Mouse (Mus musculus): ENCODE results near the gene Zbtb32. TPM values are rescaled to one million over a fixed set of nuclear protein-coding genes. Genes with fewer than 3 reads are reported as not detected.

Zbtb32 gene
- 1 to 10 TPM in 1 of 2 experiments, under 1 TPM in 1; 0.66 to 3.2 TPM for total RNA-seq (2023)

DNA sequence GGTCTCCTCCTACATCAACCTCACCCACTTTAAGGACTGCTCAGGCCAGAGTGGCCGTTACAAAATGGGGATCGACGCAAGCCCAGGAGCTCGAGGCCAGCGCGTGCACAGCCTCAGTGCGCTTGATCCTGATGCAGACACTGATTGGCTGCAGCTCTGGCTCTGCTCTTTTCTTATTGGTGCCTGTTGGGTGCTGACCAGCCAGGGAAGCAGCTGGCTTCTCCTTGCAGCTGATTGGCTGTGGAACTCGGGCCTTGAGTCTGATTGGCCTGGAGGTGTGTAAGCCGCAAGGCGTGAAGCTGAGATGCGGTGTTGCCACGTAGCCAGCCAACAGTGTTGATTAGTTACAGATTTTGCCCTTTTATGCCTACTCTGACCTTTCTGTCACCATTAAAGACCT, at the start of gene Zbtb32:
TSS of gene Zbtb32 (minus strand) at position 124 of the 400 bp plus-strand sequence.

DNA sequence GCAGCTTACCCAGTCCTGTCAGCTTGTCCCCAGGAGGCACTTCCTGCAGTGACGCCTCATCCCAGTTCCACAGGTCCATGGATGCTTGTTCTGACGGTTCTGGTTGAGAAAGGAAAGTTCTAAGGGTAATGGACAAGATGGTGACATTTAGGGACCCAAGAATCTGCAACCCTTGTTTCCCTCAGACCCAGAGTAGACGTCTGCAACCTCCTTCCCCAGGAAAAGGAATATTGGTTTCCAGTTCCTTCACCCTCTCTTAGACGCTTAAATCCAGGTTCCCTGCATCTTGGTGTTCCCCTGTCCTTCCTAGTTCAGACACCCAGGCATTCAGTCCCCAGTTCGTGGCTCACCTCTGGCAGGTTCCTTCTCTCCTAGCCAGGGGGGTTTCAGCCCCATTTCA, 37.0 kb upstream of the Zbtb32 start, which contains the start of gene Etv2:
TSS of gene Etv2 (minus strand) at position 101 of the 400 bp plus-strand sequence.

DNA sequence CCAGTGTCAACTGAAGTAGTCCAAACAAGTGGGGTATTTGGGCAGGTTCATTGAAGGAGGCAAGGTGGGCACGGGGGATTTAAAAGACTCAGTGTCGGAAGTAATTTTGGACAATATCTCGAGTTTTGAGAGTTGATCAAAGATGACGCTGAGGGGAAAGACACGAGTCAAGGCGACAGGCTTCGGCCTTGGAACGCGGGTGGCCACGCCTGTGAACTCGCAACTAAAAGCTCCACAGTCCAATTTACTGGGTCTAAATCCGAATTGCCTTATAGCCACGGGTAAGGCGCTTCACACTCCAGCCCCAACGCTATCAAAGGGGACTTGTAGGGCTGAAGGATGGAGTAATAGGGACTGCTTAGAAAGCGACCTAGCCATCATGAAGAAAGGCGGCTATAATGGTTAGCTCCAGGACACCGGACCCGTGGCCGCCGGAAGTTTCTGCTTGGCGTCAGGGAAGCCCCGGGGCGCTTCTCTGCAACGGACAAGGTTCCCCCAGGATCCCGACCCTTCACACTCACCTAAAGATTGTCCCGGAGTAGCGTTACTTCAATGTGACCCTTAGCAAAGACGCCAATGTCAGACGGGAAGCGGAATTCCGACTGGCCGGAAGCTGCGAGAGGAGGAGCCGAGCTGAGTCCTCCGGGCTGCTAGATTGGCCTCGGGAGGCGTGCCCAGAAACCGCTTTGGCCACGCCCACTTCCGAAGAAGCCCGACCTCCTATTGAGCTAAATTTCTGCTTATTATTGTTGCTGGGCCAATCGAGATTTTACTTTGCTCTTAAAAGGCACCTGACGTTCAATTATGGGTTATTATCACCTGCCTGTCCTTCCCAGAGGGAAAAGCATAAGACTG, 27.0 kb upstream of the Zbtb32 start, which contains the start of gene Cox6b1:
TSS of gene Cox6b1 (minus strand) at position 622 of the 855 bp plus-strand sequence.

DNA sequence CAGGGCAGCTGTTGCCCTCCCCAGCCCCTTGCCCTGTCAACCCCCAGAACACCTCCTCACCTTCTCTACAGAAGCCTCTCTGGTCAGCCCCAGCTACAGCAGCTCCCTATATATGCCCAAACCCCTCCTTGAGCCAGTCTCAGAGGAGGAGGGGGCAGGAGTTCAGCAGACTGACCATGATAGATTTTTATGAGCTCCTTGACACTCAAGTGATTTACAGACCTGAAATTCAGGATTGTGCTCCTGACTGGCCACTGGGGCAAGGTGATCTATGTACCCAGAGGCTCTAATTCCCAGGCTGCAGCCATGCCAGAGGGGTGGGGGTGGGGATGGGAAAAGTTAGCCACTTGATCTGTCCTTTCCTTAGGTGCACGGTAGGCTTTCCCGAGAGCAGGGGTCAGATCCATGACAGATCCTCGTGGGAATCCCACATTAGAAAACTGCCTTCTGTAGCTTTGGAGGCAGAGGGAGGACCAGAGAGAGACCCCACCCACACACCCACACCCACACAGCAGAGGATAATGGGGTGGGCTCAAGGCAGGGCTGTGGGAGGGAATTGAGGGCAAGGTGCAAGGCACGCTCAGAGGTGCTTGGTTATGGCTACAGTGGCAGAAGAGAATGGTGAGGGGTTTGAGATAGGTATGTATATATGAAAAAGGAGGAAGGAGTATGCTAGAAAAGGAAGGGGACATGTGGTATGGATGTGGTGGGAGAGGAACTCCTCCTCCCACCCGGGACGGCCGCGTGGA, 14.1 kb upstream of the Zbtb32 start, which contains the start of gene Upk1a:
TSS of gene Upk1a (minus strand) at position 194 of the 749 bp plus-strand sequence.

DNA sequence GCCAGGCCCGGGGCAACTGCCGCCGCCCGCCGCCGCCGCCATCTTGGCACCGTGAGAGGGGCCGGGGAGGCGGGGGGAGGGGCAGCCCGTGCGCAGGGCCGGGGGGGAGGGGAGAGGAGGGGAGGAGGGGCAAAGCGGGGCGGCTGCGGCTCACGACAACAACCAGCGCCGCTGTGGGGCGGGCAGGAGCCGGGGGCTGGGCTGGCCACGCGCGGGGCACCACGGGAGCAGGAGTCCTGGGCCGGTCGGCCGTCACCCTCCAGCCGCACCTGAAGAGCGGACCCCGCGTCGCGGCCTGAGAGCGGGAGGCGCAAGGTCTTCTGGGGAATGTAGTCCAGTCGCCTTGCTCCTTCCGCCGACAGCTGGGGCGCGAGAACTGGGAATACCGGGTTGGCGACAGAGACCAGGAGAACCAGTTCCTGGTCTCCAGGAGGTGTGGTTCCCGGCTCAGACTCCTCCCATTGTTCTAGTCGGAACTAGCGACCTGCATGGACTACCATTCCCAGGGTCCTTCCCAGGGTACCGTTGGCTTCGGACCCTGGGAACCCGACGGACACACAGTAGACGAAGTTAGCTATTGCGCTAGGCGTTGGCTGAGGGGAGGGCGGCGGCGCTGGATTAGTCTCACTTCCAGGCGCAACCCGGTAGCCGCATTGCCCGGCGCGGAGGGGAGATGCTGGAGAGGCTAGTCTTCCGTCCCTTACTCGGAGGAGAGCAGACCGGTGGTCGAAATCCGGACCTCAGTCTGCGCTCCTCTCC, 9.9 kb downstream of the Zbtb32 start, which contains the start of gene Kmt2b:
TSS of gene Kmt2b (minus strand) at position 51 of the 759 bp plus-strand sequence.

DNA sequence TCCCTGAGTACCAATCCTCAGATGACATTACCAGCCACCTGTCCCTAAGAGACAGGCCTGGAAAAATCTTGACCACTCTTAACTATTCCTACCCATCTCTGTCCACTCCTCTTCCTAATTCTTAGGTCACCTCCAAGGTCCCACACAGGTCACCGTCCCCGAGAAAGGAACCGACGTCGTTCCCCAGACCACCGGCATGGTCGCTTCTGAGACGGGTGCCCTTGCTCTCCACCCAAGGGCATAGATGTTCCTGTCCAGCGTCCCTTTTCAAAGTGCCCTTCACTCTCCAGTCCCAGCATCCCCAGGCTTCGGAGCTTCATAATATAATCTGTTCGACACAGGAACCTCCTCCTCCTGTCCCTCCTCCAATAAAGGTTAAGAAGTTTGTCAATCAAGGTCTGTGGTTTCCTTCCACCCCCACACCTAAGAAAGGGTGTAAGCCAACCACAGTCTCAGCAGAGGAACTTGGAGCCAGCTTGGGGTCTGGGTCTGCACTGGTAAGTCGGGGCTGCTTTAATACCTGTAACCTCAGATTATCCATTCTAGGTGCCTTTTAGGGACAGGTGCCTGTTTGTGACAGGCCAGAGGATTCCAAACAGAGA, 33.6 kb downstream of the Zbtb32 start, which contains the start of gene Igflr1:
TSS of gene Igflr1 (plus strand) at position 458 of the 602 bp plus-strand sequence.

DNA sequence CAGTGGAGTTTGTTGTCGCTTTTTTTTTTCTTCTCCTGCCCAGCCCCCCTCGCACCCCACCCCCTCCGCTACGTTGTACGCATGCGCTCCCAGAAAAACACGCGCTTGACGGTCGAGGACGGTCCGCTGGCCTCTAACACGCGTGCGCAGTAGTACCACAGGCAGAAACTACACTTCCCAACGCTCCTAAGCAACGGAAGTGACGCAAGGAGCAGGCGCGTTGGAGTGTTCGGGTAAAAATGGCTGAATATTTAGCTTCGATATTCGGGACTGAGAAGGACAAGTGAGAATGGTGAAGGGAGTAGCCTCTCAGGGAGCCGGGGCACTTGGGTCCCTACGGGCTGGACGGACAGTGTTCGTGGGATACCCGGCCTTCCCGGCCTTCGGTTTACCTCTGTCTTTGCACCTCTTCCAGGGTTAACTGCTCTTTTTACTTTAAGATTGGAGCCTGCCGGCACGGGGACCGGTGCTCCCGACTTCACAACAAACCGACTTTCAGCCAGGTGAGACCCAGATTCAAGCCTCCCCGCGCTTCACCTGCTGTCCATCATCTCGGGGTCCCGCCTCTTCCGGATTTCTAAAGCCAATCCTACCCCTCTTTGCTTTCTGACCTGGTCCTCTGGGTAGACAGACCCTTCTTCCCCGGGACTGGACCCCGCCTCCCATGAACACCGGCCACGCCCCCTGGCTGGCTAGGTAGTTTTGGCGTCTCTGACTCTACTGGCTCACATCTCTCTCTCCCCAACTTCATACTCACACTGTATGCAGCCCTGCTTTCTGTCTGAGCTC, 35.4 kb downstream of the Zbtb32 start, which contains the start of the genes U2af1l4, Gm49396 and Psenen:
TSS of gene U2af1l4 (plus strand) at position 185 of the 789 bp plus-strand sequence.
TSS of gene Gm49396 (plus strand) at position 228 of the 789 bp plus-strand sequence.
TSS of gene Psenen (minus strand) at position 511 of the 789 bp plus-strand sequence.

DNA sequence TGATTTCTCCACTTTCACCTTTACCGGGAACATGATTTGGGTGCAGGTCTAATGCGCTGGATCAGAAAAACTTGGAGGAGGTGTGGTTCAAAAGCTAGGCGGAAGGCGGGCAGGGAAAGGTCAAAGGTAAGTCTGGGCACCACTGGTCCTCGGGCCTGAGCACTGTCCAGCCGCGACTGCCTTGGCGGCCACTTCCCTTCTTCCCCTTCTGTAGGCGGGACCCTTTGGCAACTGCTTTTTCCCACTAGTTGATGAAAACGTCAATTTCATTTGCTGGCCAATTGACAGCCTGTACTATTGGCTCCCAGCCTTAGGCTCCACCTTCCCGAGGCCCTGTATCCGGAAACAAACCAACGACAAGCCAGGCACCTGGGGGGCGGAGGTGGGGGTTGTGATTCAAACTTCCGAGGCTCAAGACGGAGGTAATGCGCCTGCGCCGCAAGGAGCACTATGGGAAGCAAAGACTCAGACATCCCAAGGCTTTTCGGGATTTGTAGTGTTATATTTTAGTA, 39.2 kb downstream of the Zbtb32 start, which contains the start of gene Lin37:
TSS of gene Lin37 (minus strand) at position 396 of the 512 bp plus-strand sequence.

DNA sequence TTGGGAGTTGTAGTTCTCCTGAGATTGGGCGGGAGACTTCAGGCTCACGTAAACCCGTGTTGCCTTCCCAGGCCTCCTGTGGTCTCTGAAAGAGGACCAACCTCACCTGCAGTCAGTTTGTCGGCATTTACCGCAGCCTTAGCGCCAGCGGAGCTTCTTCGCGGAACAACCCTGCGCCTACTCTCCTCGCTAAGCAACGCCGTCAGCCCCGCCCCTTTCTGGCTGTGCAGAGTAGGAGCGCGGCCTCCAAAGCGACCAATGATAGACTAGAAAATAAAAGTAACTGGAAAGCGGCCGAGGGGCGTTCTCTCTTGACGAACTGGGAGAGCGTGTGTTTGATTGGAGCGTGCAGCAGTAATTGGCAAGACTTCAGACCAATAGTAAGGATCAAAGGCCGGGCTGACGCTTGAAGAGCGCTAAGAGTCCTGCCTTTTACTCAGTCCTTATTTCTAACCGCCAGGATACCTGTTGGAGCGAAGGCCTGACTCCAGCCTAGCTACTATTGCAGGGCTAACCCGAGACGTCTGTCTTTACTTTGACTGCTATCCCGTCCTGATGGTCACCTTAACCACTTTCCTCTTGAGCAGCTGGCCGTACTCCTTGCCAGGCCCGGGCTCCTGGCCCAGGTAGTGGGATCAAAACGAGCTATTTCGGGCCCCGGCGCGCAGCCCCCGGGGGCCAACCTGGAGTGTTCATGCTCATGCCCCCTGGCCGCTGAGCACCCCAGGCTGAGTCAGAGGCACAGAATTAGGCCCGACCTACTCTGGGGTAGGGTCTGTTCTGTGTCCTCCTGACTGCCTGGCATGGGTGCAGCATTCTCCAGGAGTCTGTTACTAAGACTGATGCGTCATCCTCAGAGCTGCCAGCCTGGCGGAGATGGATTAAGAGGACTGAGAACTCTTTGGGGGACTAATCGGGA, 46.3 kb downstream of the Zbtb32 start, which contains the start of the genes Hspb6 and Proser3:
TSS of gene Hspb6 (plus strand) at position 77 of the 919 bp plus-strand sequence.
TSS of gene Proser3 (minus strand) at position 198 of the 919 bp plus-strand sequence.

Other genes with a start within 250 kb of the Zbtb32 start
- gene Lrfn3, start 236.1 kb downstream of the Zbtb32 start, total RNA-seq (2023), result under 1 TPM in 1 of 2 experiments, not detected in 1; 0.21 TPM
- 1,000 to 10,000 TPM; 2,439 to 2,603 TPM for gene Tyrobp, start 185.1 kb downstream of the Zbtb32 start, total RNA-seq (2023)
- 10 to 100 TPM; 45.6 to 46.9 TPM for gene Hcst, start 179.1 kb downstream of the Zbtb32 start, total RNA-seq (2023)
- 100 to 1,000 TPM; 116 to 140 TPM for gene Nfkbid, start 177.2 kb downstream of the Zbtb32 start, total RNA-seq (2023)
- gene Aplp1, start 153.4 kb downstream of the Zbtb32 start, total RNA-seq (2023), result 1 to 10 TPM in 1 of 2 experiments, under 1 TPM in 1; 0.81 to 1.6 TPM
- gene Kirrel2, start 141.2 kb downstream of the Zbtb32 start, total RNA-seq (2023), result not detected
- gene Nphs1, start 140.6 kb downstream of the Zbtb32 start, total RNA-seq (2023), result not detected
- not detected for gene Prodh2, start 105.3 kb downstream of the Zbtb32 start, total RNA-seq (2023)
- gene Arhgap33, start 63.8 kb downstream of the Zbtb32 start, total RNA-seq (2023), result 1 to 10 TPM; 1.3 to 2.7 TPM
- gene Hspb6, start 46.7 kb downstream of the Zbtb32 start, total RNA-seq (2023), result 1 to 10 TPM; 2.1 to 3.2 TPM
- gene Proser3, start 46.6 kb downstream of the Zbtb32 start, total RNA-seq (2023), result 10 to 100 TPM in 1 of 2 experiments, 1 to 10 TPM in 1; 5.3 to 10.2 TPM
- gene Lin37, start 39.1 kb downstream of the Zbtb32 start, total RNA-seq (2023), result 10 to 100 TPM; 31.9 to 38.0 TPM
- 10 to 100 TPM; 66.5 to 69.1 TPM for gene U2af1l4, start 35.6 kb downstream of the Zbtb32 start, total RNA-seq (2023)
- gene Gm49396, start 35.6 kb downstream of the Zbtb32 start, total RNA-seq (2023), result 1 to 10 TPM; 7.5 to 7.7 TPM
- 100 to 1,000 TPM; 138 to 143 TPM for gene Psenen, start 35.3 kb downstream of the Zbtb32 start, total RNA-seq (2023)
- 1 to 10 TPM; 2.0 to 5.9 TPM for gene Igflr1, start 33.5 kb downstream of the Zbtb32 start, total RNA-seq (2023)
- 10 to 100 TPM; 68.9 to 78.9 TPM for gene Kmt2b, start 10.2 kb downstream of the Zbtb32 start, total RNA-seq (2023)
- gene Upk1a, start 13.9 kb upstream of the Zbtb32 start, total RNA-seq (2023), result not detected
- 100 to 1,000 TPM; 279 to 306 TPM for gene Cox6b1, start 27.2 kb upstream of the Zbtb32 start, total RNA-seq (2023)
- not detected for gene Etv2, start 36.9 kb upstream of the Zbtb32 start, total RNA-seq (2023)
- gene Rbm42, start 51.4 kb upstream of the Zbtb32 start, total RNA-seq (2023), result 100 to 1,000 TPM in 1 of 2 experiments, 10 to 100 TPM in 1; 92.9 to 103 TPM
- gene Haus5, start 66.1 kb upstream of the Zbtb32 start, total RNA-seq (2023), result 10 to 100 TPM in 1 of 2 experiments, 1 to 10 TPM in 1; 9.9 to 12.1 TPM
- gene Pmis2, start 72.7 kb upstream of the Zbtb32 start, total RNA-seq (2023), result not detected
- not detected for gene 2200002J24Rik, start 100.0 kb upstream of the Zbtb32 start, total RNA-seq (2023)
- not detected for gene Atp4a, start 113.3 kb upstream of the Zbtb32 start, total RNA-seq (2023)
- 10 to 100 TPM; 51.6 to 63.4 TPM for gene Tmem147, start 130.6 kb upstream of the Zbtb32 start, total RNA-seq (2023)
- not detected for gene Gapdhs, start 144.8 kb upstream of the Zbtb32 start, total RNA-seq (2023)
- gene Sbsn, start 152.6 kb upstream of the Zbtb32 start, total RNA-seq (2023), result 1 to 10 TPM; 2.8 to 3.8 TPM
- gene Dmkn, start 164.8 kb upstream of the Zbtb32 start, total RNA-seq (2023), result 1 to 10 TPM in 1 of 2 experiments, not detected in 1; 1.3 TPM
- gene Krtdap, start 189.0 kb upstream of the Zbtb32 start, total RNA-seq (2023), result not detected
- gene Ffar2, start 224.9 kb upstream of the Zbtb32 start, total RNA-seq (2023), result 1 to 10 TPM; 1.8 to 2.3 TPM